ENCODE assay signal across 8 mouse cellular contexts in genomic region chr9:110408099-110408773, GRCm38 (mm10). TPM values are rescaled to one million over a fixed set of nuclear protein-coding genes. Genes with fewer than 3 reads are reported as not detected.
DNase-seq lines count a peak whose midpoint lies in the region; ATAC-seq and TF ChIP-seq lines count a peak whose summit lies in the region.

Ptpn23 (minus strand) TSS chr9:110408213.

- no peaks in the 10 kb centered on the region; the same call in 1 of the 2 replicates for H3K36me3 ChIP-seq in hindbrain, postnatal 0 days (ENCODE audit: insufficient read depth, low read length)

- WGBS in hindbrain, postnatal 0 days, result 1% methylated on average over 39 of the region's 39 CpGs

- 0 out of 2 replicates have a peak, but pooled peaks cover 13% of the 10 kb centered on the region for H3K4me1 ChIP-seq in hindbrain, postnatal 0 days (ENCODE audit: insufficient read depth, low read length)

- peak; percentile 89 for ATAC-seq in common myeloid progenitor, adult 5-6 weeks (replicated peaks; ENCODE audit: low read depth, poor library complexity, severe bottlenecking)
- peak; percentile 96 for ATAC-seq in hindbrain, postnatal 0 days
- ATAC-seq in megakaryocyte, adult 5-6 weeks (ENCODE audit: poor library complexity, severe bottlenecking), result peak; percentile 94

- peak within 1 kb of the TSS; percentile 79 for H3K4me3 ChIP-seq in gastrocnemius, adult 2 months
- H3K4me3 ChIP-seq in hindbrain, postnatal 0 days (ENCODE audit: low read length), result peak within 1 kb of the TSS; percentile 71
- peak within 1 kb of the TSS; percentile 96 for H3K4me3 ChIP-seq in left cerebral cortex, adult 2 months

- DNase-seq in ZHBTc4 (ENCODE audit: low read depth, low spot score), result peak; percentile 99
- DNase-seq in gastrocnemius, adult 2 months, result peak; percentile 97
- peak; percentile 99 for DNase-seq in hindbrain, postnatal 0 days (ENCODE audit: low spot score)
- DNase-seq in left cerebral cortex, adult 2 months (ENCODE audit: extremely low spot score in 1 of 2, low spot score in 2 of 2), result peak; percentile 94 to 95
- peak; percentile 92 for DNase-seq in right cerebral cortex, adult 2 months (ENCODE audit: low spot score in 2 of 2)
- peak; percentile 96 for DNase-seq in urinary bladder, postnatal 14 days (ENCODE audit: low spot score)

- H3K27ac ChIP-seq in gastrocnemius, adult 2 months, result peak within 1 kb of the TSS; percentile 95
- H3K27ac ChIP-seq in hindbrain, postnatal 0 days, result peak within 1 kb of the TSS; percentile 90
- peak within 1 kb of the TSS; percentile 93 for H3K27ac ChIP-seq in left cerebral cortex, adult 2 months

- no peaks in the 10 kb centered on the region for H3K27me3 ChIP-seq in hindbrain, postnatal 0 days (ENCODE audit: insufficient read depth, low read length)

- H3K4me2 ChIP-seq in hindbrain, postnatal 0 days (ENCODE audit: low read depth, low read length), result peak within 1 kb of the TSS; percentile 84

- intact Hi-C loops in gastrocnemius, adult 2 months (cut with DNase I), result loop anchor here (5.0 kb wide), 1 partner anchor 76 kb away; the partner anchor contains the start of gene Scap
- intact Hi-C loops in left cerebral cortex, adult 2 months (cut with DNase I), result loop anchor here (1.0 to 2.0 kb wide), 2 partner anchors 75 to 124 kb away; partner anchors contain the start of genes Scap and Setd2

- TF ChIP-seq CTCF in gastrocnemius, adult 2 months (IDR thresholded peaks at IDR 0.05), result no peak
- no peak for TF ChIP-seq CTCF in hindbrain, postnatal 0 days (IDR thresholded peaks at IDR 0.05; ENCODE audit: low read depth)
- no peak; the same call in 1 of the 2 replicates for TF ChIP-seq CTCF in left cerebral cortex, adult 2 months (IDR thresholded peaks at IDR 0.05)

- H3K9ac ChIP-seq in hindbrain, postnatal 0 days (replicated peaks; ENCODE audit: low read length), result peak within 1 kb of the TSS; percentile 84

- H3K9me3 ChIP-seq in hindbrain, postnatal 0 days (ENCODE audit: low read length), result no peaks in the 10 kb centered on the region

RNA-seq across cellular contexts. Expression of gene Ptpn23, which starts in this region (rescaled TPM):
- total RNA-seq in common myeloid progenitor, adult 5-6 weeks (2017), result 3.7 TPM in 2 replicates
- total RNA-seq in gastrocnemius, adult 2 months (2021), result 10 to 100 TPM in 1 of 2 experiments, 1 to 10 TPM in 1; 8.5 to 10.0 TPM
- total RNA-seq in hindbrain, postnatal 0 days (2014; rRNA removed), result 23.4 and 31.6 TPM in 2 replicates
- 12.0 and 13.2 TPM in 2 replicates for polyA plus RNA-seq in hindbrain, postnatal 0 days (2015; fragmentation: Nextera tagmentation; extraction: Ambion mirVana)
- total RNA-seq in left cerebral cortex, adult 2 months (2021), result 10 to 100 TPM; 63.6 to 64.1 TPM
- total RNA-seq in megakaryocyte, adult 5-6 weeks (2015), result 7.2 and 11.5 TPM in 2 replicates
- 2.9 and 5.9 TPM in 2 replicates for total RNA-seq in megakaryocyte, adult 5-6 weeks (2017)

Comparison
In these comparisons a context has a peak if more than half of its experiments do, and no peak if none do; other contexts are left out.
1. Peak in every context shown above with its lines: DNase-seq, ATAC-seq, H3K4me3 ChIP-seq and H3K27ac ChIP-seq.